Mouse (Mus musculus) midbrain, embryonic 11.5 days (tissue): ENCODE results near the gene Fbxw10. TPM values are rescaled to one million over a fixed set of nuclear protein-coding genes. Genes with fewer than 3 reads are reported as not detected.

Source experiments
- ATAC-seq: fragments of 200-750 bp; cut with Nextera tagmentation; 2 replicates; pipeline ENCODE4 v1.8.0; 2017; ENCODE audit warnings: moderate TSS enrichment, moderate library complexity; ENCODE audit not compliant: low FRiP score
- DNase-seq: peaks from one replicate; pipeline ENCODE4 v3.0.0; 2015; ENCODE audit warnings: low spot score; ENCODE audit errors: missing footprints
- H3K27ac ChIP-seq: fragments of 300-500 bp; sonication (generic); 2 replicates; pipeline ENCODE4 v1.5.1; 2014; ENCODE audit warnings: low read depth, low read length
- H3K27me3 ChIP-seq: fragments of 300-500 bp; sonication (generic); 2 replicates; pipeline ENCODE4 v1.6.1; 2014; ENCODE audit warnings: mild to moderate bottlenecking, low read length, moderate library complexity, mixed read lengths; ENCODE audit not compliant: control insufficient read depth, insufficient read depth
- H3K36me3 ChIP-seq: fragments of 300-500 bp; sonication (generic); 2 replicates; pipeline ENCODE4 v1.6.1; 2014; ENCODE audit warnings: mild to moderate bottlenecking, low read length, moderate library complexity, mixed read lengths; ENCODE audit not compliant: control insufficient read depth, insufficient read depth
- H3K4me1 ChIP-seq: fragments of 300-500 bp; sonication (generic); 2 replicates; pipeline ENCODE4 v1.6.1; 2014; ENCODE audit warnings: low read length; ENCODE audit not compliant: control insufficient read depth, insufficient read depth
- H3K4me2 ChIP-seq: fragments of 300-500 bp; sonication (generic); 2 replicates; pipeline ENCODE4 v1.6.1; 2014; ENCODE audit warnings: mild to moderate bottlenecking, moderate library complexity
- H3K4me3 ChIP-seq: fragments of 300-500 bp; sonication (generic); 2 replicates; pipeline ENCODE4 v1.5.1; 2014; ENCODE audit warnings: low read depth, low read length
- H3K9ac ChIP-seq: fragments of 300-500 bp; sonication (generic); 2 replicates; pipeline ENCODE4 v1.6.1; 2014; ENCODE audit warnings: low read length
- H3K9me3 ChIP-seq: fragments of 300-500 bp; sonication (generic); 2 replicates; pipeline ENCODE4 v1.6.1; 2016; ENCODE audit warnings: low read length; ENCODE audit not compliant: control insufficient read depth
- WGBS: fragments of 180-500 bp; shearing (Covaris S2); extraction: QIAGEN DNeasy Blood & Tissue Kit; methylation state at CpG from one replicate; pipeline ENCODE4 v1.1.7; 2014; 5-methylcytosine and 5-hydroxymethylcytosine counted together
- polyA plus RNA-seq: library from polyadenylated mRNA; unstranded; fragments of >200 nt; fragmentation: Nextera tagmentation; extraction: Ambion mirVana; gene quantifications from 2 replicates; pipeline ENCODE4 v1.2.1, GENCODE M21; 2014

Fbxw10 gene
- polyA plus RNA-seq, 1 experiment from 2014 or later, result 0.45 TPM

DNA sequence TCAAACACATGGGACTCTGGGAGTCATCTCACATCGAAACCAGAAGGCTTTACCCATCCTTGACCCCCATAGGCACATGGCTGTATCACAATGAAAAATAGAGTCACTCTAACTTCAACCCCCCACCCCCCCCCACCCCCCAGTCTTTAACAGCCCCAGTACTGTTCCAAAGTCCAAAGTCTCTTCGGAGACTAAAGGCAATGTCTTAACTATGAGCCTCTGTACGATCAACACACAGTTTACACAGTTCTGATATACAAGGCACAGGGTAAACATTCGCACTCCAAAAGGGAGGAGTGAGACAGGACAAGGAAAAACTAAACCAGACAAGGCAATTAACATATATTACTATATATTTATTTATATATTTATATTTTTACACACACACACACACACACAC, 19.7 kb upstream of the Fbxw10 start:
- 89% methylated on average over 4 of the region's 4 CpGs for WGBS
- no peak overlapping the region for H3K4me3 ChIP-seq
- no peak overlapping the region for H3K4me2 ChIP-seq
- ATAC-seq (no peak), DNase-seq (no peak)
- H3K9ac ChIP-seq, result no peak overlapping the region
- no peaks in the 10 kb centered on the region for H3K4me1 ChIP-seq
- no peaks in the 10 kb centered on the region for H3K27me3 ChIP-seq
- no peaks in the 10 kb centered on the region for H3K36me3 ChIP-seq
- H3K9me3 ChIP-seq, result no peaks in the 10 kb centered on the region
- H3K27ac ChIP-seq, result no peak overlapping the region

- Histone ChIP-seq H3K9me3 (no peaks in the 10 kb centered on the region), H3K9ac (no peak overlapping the region), H3K27ac (no peak overlapping the region), H3K27me3 (no peaks in the 10 kb centered on the region), H3K4me3 (no peak overlapping the region), H3K4me1 (no peaks in the 10 kb centered on the region), H3K36me3 (no peaks in the 10 kb centered on the region), H3K4me2 (no peak overlapping the region)
- DNase-seq, result no peak
- no peak for ATAC-seq
- 94% methylated on average over 3 of the region's 3 CpGs for whole genome bisulfite sequencing
Measured at GRCm38 (mm10) chr11:62827911-62828310, 19.0 kb upstream of the Fbxw10 start.

DNA sequence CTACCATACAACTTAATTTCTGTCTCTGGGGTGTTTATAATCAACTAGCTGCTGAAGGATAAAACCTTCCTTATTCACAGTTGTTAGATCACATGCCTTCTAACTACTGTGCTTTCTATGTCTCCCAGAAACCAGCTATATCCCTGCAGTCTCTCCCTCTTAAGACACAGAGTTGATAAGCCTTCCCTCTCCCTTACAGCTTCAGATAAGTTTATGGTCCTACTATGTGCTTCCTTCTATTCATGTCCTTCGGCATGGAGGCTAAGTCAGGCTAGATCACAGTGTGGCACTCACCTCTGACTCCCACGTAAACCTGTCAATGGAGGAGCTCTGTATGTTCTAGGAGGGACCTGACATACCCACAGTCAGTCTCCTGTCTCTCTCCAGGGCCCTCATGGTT, 16.5 kb upstream of the Fbxw10 start:
- Histone ChIP-seq H3K4me3 (no peak overlapping the region), H3K27ac (no peak overlapping the region), H3K9ac (no peak overlapping the region), H3K4me1 (no peaks in the 10 kb centered on the region), H3K27me3 (no peaks in the 10 kb centered on the region), H3K36me3 (no peaks in the 10 kb centered on the region), H3K4me2 (no peak overlapping the region), H3K9me3 (no peaks in the 10 kb centered on the region)
- ATAC-seq, result no peak
- WGBS, result 81% methylated on average over 2 of the region's 2 CpGs
- no peak for DNase-seq

DNA sequence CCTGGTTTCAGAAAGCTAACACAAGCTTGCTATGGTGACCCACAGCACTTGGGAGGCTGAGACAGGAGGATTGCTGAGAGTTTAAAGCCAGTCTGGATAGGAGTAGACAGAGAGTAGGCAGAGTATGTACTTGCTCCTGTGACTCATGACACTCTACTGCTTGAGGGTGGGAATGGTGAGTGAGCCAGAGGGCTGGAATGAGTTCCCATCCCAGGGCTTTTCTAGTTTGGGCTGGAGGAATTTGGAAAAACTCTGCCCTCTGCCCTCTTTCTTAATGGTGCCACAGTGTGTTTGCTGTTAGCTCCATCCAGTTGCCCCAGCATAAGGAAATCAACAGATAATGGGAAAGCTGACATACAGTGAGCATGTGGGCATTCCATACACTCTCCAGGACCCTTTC, 15.0 kb upstream of the Fbxw10 start:
- no peak for DNase-seq
- Histone ChIP-seq H3K4me2 (no peak overlapping the region), H3K9me3 (no peaks in the 10 kb centered on the region), H3K4me1 (no peaks in the 10 kb centered on the region), H3K27me3 (no peaks in the 10 kb centered on the region), H3K36me3 (no peaks in the 10 kb centered on the region), H3K9ac (no peak overlapping the region), H3K4me3 (no peak overlapping the region), H3K27ac (no peak overlapping the region)
- ATAC-seq, result no peak

DNA sequence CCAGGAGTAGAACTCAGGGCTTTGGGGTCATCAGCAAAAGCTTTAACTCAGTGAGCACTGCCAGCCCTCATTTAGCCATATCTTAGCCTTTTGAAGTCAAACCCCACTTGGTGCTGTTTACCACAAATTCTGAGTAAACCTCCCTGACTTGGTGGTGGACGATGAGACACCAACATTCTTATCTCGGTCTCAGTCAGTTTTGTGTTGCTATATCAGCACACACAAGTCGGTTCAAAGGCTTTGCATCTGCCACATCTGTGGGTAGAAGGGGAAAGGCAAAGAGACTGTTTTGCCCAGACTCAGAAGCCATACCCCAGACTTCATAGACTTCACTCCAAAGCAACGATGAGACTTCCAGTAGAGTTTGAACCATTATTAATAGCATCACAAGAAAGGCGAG, 2.3 kb upstream of the Fbxw10 start:
- Histone ChIP-seq H3K9ac (no peak overlapping the region), H3K27ac (no peak overlapping the region), H3K36me3 (no peaks in the 10 kb centered on the region), H3K9me3 (no peaks in the 10 kb centered on the region), H3K4me2 (no peak overlapping the region), H3K4me1 (0 out of 2 replicates have a peak, but pooled peaks cover 4% of the 10 kb centered on the region), H3K4me3 (no peak overlapping the region), H3K27me3 (no peaks in the 10 kb centered on the region)
- 90% methylated on average over 5 of the region's 5 CpGs for WGBS
- DNase-seq, result no peak
- ATAC-seq, result no peak

- Histone ChIP-seq H3K9me3 (no peaks in the 10 kb centered on the region), H3K27ac (no peak overlapping the region), H3K36me3 (no peaks in the 10 kb centered on the region), H3K9ac (no peak overlapping the region), H3K27me3 (no peaks in the 10 kb centered on the region), H3K4me2 (no peak overlapping the region), H3K4me3 (no peak overlapping the region), H3K4me1 (0 out of 2 replicates have a peak, but pooled peaks cover 4% of the 10 kb centered on the region)
- no peak for ATAC-seq
- no peak for DNase-seq
- 70% methylated on average over 3 of the region's 3 CpGs for WGBS
Measured at GRCm38 (mm10) chr11:62845730-62846129, 1.1 kb upstream of the Fbxw10 start.

DNA sequence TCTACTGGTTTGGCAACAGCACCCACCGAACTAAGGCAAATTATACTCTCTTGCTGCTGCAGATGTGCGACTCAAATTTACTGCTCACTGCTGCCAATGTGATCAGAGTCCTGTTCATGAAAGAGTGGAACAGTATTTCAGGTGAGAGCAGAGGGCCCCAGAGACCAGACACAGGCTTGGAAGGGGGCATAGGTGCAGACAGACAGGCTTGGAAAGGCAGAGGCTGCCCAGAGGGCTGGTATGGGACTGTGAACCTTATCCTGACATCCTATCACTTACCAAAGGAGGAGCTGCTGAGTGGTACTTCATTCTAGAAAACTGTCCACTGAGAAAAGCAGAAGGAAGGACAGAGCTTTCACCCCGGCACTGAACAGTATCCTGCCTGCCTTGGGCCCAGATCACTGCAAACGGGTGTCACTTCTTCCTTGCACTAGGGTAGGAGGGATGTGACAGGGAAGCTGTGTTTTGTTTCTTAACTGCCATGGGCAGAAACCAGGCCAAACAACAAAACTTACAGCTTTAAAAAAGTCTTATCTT, 854 bp downstream of the Fbxw10 start:
- WGBS, result 68% methylated on average over 4 of the region's 4 CpGs
- Histone ChIP-seq H3K4me3 (no peak overlapping the region), H3K27me3 (no peaks in the 10 kb centered on the region), H3K9me3 (no peaks in the 10 kb centered on the region), H3K4me2 (no peak overlapping the region), H3K9ac (no peak overlapping the region), H3K4me1 (0 out of 2 replicates have a peak, but pooled peaks cover 4% of the 10 kb centered on the region), H3K27ac (no peak overlapping the region), H3K36me3 (no peaks in the 10 kb centered on the region)
- ATAC-seq (no peak), DNase-seq (no peak)

- WGBS, result 47% methylated on average over 2 of the region's 2 CpGs
- Histone ChIP-seq H3K4me2 (no peak overlapping the region), H3K9me3 (no peaks in the 10 kb centered on the region), H3K36me3 (no peaks in the 10 kb centered on the region), H3K27ac (no peak overlapping the region), H3K4me3 (no peak overlapping the region), H3K9ac (no peak overlapping the region), H3K27me3 (no peaks in the 10 kb centered on the region), H3K4me1 (0 out of 2 replicates have a peak, but pooled peaks cover 4% of the 10 kb centered on the region)
- DNase-seq (no peak), ATAC-seq (no peak)
Measured at GRCm38 (mm10) chr11:62848301-62848700, 1.4 kb downstream of the Fbxw10 start.

DNA sequence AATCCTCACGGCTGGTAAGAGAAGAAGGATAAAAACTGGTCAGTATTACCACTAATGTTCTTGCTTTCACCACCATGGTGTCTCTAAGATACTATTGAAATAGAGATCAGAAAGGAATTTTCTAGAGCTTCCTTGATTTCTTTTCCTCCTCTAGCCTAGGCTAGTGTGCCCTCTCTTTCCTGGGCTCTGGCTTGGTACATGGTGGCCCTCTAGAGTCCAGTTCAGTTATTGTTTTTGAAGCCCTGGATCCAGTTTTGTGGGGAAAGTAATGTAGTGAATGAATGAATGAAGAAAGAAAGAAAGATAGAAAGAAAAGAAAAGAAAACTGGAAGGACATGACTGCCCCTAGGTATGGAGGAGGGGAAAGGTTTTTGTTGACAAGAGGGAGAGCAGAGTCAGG, 4.3 kb downstream of the Fbxw10 start:
- Histone ChIP-seq H3K4me2 (no peak overlapping the region), H3K36me3 (no peaks in the 10 kb centered on the region), H3K9ac (no peak overlapping the region), H3K9me3 (no peaks in the 10 kb centered on the region), H3K27me3 (no peaks in the 10 kb centered on the region), H3K27ac (no peak overlapping the region), H3K4me1 (0 out of 2 replicates have a peak, but pooled peaks cover 4% of the 10 kb centered on the region), H3K4me3 (no peak overlapping the region)
- 47% methylated on average over 1 of the region's 1 CpGs for WGBS
- ATAC-seq (no peak), DNase-seq (no peak)
